Mouse (Mus musculus) thymus, adult 18-20 months (tissue): ENCODE measurements around the gene Olfr685.

ENCODE experiments used
- DNase-seq, 2 experiments: peaks; one replicate each; pipeline ENCODE4 v3.0.0; 2022; ENCODE audit warnings: mixed read lengths in 2 of 2

Olfr685 gene

DNA sequence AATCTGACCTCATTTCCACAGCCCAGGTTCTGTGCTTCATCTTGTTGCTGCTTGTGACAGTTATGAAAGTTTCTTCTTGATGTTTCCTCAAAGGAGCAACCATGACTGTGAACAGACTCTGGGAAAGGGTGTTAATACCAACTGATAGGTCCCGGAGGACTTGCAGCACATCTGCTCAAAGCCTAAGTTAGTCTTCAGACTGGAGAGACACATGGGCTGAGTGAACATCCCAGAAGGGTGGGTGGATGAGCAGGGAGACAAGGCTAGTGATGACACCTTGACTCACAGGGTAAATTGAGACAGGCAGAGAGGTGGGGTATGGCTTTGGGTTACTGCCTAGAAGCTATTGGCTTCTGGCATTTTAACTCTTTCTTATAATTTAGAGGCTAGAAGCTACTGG is at the start of gene Olfr685:
TSS of gene Olfr685 (minus strand) at position 101 of the 400 bp plus-strand sequence.
- DNase-seq = no peak

DNA sequence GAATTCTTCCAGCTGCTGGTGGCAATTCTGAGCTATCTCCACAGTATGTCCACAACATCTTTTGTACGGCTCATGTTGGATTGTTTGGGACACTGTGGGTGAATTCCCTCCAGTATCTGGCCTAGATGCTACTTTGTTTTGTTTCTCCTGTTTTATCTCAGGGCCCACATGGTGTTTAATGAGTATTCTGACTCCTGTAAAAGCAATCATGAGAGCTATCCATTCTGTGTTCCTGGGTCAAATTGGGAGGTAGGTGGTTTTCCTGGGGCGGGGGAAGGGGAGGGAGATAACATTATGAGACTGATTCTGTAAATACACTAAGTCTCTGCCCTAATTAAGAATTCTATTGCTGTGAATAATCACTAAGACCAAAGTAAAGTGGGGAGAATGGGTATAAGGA is 43.6 kb upstream of the Olfr685 start:
- DNase-seq = no peak

DNA sequence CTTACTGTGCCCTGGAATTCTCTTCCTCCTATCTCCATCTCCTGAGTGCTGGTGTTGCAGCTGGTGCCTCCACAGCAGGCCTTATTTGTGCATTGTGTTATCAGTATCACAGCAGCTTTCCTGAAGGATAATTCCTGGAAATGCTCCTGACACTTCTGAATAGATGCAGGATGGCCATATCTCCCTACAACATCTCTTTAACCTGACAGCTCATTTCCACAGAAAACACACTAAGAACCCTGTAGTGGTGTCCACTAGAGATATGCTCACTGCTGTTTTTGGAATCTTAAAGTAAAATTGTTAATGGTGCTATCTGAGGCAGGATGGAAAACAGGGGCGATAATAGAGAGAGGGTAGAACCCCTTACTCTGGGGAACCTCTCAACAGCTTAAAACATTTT is 42.3 kb upstream of the Olfr685 start:
- DNase-seq = no peak

DNA sequence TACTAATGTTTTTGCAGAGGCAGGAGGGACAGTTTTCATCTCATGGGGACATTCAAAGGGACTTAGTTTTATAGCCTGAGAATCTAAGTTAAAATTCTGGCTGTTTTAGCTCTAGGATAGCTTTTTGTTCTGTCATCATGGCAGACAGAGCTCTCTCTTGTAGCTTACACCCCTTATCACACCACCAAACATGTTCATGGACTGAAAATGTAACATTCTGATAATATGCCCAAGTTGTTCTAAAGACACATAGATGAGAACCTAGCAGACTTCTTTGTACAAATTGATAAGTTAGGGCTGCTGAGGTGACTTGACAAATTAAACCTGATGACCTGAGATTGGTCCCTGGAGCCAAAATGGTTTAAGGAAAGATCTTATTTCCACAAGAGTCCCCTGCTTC is 40.9 kb upstream of the Olfr685 start:
- no peak for DNase-seq

DNA sequence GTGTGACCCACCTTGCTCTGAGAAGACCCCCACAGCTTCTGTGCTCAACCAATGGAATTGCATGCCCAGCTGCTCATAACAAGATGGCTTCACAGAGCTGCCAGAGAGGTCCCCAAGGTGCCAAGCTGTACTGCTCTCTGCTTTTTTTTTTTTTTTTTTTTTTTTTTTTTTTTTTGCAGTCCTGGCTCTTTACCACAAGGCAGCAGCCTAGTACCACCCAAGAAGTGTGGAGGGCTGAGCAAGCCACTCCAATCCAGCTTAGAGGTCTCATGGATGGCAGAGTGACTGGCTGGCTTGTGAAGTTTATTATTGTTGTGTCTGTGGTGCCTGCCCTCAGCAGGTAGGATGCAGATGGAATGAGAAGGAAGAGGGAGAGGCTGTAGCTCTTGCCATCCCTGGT is 40.3 kb upstream of the Olfr685 start:
- no peak for DNase-seq

DNA sequence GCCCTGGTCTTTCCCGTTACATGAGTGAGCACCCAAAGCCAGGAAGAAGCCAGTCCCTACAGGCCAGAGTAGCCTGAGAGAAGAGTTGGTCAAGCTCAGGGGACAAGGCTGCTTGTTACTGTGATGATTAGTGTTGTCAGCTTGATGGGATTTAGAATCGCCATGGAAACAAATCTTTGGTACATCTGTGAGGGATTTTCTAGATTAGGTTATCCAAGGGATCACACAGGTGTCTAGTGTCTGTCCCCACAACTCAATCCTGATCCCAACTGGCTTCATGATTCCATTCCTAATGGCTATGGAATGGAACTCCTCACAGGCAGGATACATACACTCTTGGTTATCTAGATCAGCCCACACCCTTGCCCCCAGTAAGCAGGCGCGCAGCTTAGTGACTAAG is 32.5 kb upstream of the Olfr685 start:
- no peak for DNase-seq

DNA sequence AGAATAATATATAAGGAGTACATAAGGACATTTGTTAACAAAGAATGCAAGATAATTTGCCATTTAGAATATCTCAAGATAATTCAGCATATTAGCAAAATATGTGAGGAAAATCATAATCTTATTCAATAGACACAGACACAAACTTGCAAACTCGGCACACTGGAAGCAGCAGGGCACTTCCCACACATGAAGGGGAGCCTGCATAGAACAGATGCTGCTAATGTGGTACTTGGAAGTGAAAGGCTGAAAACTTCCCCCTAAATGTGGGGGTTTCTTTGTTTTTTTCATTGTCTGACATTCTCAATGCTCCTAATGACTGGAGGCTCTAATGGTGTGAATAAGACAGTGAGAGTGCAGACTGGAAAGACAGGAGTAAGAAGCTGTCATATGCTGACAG is 28.9 kb upstream of the Olfr685 start:
- DNase-seq = no peak

DNA sequence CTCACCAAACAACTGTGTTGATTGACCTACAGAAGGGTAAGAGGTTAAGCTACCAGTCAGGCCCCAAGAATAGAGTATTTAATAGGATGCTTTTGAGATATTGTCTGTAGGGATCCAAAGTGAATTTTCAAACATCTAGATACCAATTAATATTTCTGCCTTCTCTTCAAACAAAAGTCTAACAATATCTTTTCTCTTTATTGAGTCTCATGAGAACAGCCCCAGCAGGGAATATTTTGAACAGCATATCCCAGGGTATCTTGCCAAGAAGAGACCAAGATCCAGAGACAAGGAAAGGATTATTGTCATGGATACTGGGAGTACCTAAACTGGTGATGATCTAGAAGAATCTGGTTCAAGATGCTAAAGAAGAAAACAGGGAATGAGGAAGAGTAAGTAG is 21.6 kb upstream of the Olfr685 start, which contains the start of gene Olfr686:
TSS of gene Olfr686 (minus strand) at position 101 of the 400 bp plus-strand sequence.
- DNase-seq = no peak

DNA sequence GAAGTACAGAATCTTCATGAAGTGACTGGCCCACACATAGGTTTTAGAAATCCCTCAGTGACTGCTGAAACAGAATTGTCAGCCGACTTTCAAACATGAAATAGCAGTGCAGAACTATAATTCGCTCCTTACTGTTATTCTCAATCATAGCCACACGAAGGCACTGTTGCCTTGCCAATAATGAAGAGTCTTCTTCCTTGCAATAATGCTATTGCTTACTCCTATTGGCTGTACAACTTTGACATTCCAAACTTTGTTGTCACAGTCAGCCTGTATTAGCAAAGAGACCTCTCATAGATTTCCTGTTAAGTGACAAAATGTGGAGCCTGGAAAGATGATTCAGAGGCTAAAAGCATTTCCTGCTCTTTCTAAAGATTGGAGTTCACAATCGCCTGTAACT is 15.0 kb downstream of the Olfr685 start:
- no peak for DNase-seq

DNA sequence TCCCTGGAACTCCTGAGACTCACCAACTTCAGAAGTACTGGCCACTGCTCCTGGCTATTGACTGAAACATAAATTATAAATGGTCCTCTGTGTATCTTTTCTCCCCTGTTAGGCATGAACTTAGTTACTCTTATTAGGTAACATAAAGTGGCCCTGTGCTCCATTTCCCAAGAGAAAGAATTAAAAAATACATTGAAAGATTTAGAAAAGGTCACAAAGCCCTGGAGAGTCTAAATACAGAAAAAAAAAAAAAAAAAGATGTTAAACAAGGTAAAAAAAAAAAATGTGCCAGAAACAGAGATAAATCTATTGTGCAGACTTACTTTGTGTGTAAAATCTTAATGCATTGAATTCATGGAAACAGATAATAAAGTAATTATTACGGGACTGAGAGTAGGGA is 22.3 kb downstream of the Olfr685 start, which contains the start of gene Olfr684:
TSS of gene Olfr684 (minus strand) at position 101 of the 400 bp plus-strand sequence.
- no peak for DNase-seq

DNA sequence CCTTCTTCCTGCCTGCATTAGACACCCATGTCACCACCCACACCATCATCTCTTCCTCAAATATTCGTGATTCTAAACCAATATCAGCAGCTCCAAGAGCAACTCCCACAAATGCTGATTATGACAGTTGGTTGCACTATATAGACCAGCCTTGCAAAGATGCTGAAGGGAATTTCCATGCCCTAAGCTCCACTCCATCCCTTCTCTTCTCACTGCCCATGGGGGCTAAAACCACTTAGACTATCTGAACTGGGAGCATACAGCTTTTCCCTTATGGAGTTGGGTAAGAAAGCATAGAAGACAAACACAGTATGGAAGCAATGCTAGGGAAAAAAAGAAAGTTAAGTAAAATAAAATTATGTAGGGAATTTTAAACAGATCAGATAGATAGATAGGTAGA is 38.9 kb downstream of the Olfr685 start, which contains the start of gene Olfr683:
TSS of gene Olfr683 (minus strand) at position 101 of the 400 bp plus-strand sequence.
- no peak for DNase-seq

DNA sequence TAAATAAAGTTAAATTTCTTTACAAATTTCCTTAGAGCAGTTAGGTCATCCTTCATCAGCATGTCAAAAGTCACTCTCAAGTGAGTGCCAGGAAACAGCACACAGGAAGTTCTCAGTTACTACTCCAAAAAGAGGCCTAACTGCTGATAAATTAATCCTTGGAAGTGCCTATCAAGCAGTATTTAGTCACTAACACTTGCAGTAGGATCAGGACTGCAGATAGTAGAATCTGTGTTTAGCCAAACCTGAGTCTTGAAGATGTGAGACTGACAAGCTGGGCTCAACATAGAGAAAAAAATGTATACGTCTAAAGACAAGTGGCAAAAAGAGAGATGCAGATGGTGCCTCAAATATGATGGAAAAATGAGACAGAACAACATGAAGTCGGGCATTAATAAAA is 44.5 kb downstream of the Olfr685 start:
- DNase-seq = no peak
